Mouse (Mus musculus): Measurements from ENCODE around the gene Atp2b1.

DNA sequence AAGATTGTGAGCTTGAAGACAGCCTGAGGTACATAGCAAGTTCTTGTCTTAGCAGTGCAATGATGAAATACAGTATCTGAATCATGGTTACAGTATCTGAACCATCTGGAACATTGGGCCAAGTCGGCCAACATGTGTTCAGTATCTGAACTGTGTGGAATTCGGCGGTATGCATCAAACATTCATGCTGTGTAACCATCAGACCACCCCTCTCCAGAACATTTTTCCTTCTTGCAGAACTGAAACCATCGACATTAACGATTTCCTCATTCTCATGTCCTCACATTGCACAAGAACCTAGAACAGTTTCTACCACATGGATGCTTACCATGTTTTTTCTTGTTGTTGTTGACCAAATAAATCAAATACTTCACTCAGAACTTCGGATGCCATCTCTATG, 32.7 kb upstream of the Atp2b1 start:
- no peak for TF ChIP-seq CTCF (conservative IDR thresholded peaks at IDR 0.05 in 1 of 2, IDR thresholded peaks at IDR 0.05 in 1 of 2; ENCODE audit: low read depth in 2 of 2, low read length in 2 of 2)
- no peak for TF ChIP-seq USF1 (IDR thresholded peaks at IDR 0.05; ENCODE audit: low read depth, low read length)
- no peak for TF ChIP-seq POLR2A (IDR thresholded peaks at IDR 0.05; ENCODE audit: low read depth, low read length)
- TF ChIP-seq TCF12 (IDR thresholded peaks at IDR 0.05; ENCODE audit: low read depth, low read length): no peak
- TF ChIP-seq NRF1 (IDR thresholded peaks at IDR 0.05; ENCODE audit: low read depth, low read length): no peak
- TF ChIP-seq MXI1 (IDR thresholded peaks at IDR 0.05; ENCODE audit: low read depth, low read length): no peak
- TF ChIP-seq TBP (conservative IDR thresholded peaks at IDR 0.05; ENCODE audit: low read depth, low read length): no peak
- no peak for TF ChIP-seq POLR2AphosphoS2 (IDR thresholded peaks at IDR 0.05; ENCODE audit: low read depth, low read length)
- no peak for TF ChIP-seq ZC3H11A (IDR thresholded peaks at IDR 0.05; ENCODE audit: low read depth, low read length)
- TF ChIP-seq UBTF (IDR thresholded peaks at IDR 0.05; ENCODE audit: low read depth, low read length): no peak
- no peak for TF ChIP-seq MEF2A (IDR thresholded peaks at IDR 0.05; ENCODE audit: borderline replicate concordance, low read depth, low read length)
- no peak for TF ChIP-seq E2F4 (IDR thresholded peaks at IDR 0.05; ENCODE audit: insufficient replicate concordance, low read depth, low read length)

All from CH12.LX (cell line).